Mouse (Mus musculus): ENCODE measurements at regions not wholly inside any gene's neighbourhood (a gene's known extent, or its start where the extent isn't known, plus 50 kb on each side); places are given as distances from the start of the nearest gene placed in this dataset.

GRCm38 (mm10) chr4:31724400-31724799 is 239.5 kb upstream of the Map3k7 start:
- no peak for DNase-seq

GRCm38 (mm10) chr4:31727498-31728148 is 236.3 kb upstream of the Map3k7 start:
- no peak for DNase-seq

GRCm38 (mm10) chr4:31728149-31728516 is 235.8 kb upstream of the Map3k7 start:
- DNase-seq: no peak

- no peak for DNase-seq
Observed at GRCm38 (mm10) chr4:31743776-31744175, 220.1 kb upstream of the Map3k7 start.

- no peak for DNase-seq
Observed at GRCm38 (mm10) chr4:31744431-31744830, 219.5 kb upstream of the Map3k7 start.

GRCm38 (mm10) chr4:31753677-31754312 is 210.1 kb upstream of the Map3k7 start:
- no peak for DNase-seq

GRCm38 (mm10) chr4:31757126-31757525 is 206.8 kb upstream of the Map3k7 start:
- DNase-seq: no peak

GRCm38 (mm10) chr4:31760116-31760515 is 203.8 kb upstream of the Map3k7 start:
- no peak for DNase-seq

GRCm38 (mm10) chr4:31762199-31762598 is 201.7 kb upstream of the Map3k7 start:
- no peak for DNase-seq

GRCm38 (mm10) chr4:31768026-31768626 is 195.8 kb upstream of the Map3k7 start:
- no peak for DNase-seq

- no peak for DNase-seq
Observed at GRCm38 (mm10) chr4:31769325-31769724, 194.6 kb upstream of the Map3k7 start.

- DNase-seq: no peak
Observed at GRCm38 (mm10) chr4:31786284-31786683, 177.6 kb upstream of the Map3k7 start.

- DNase-seq: no peak
Observed at GRCm38 (mm10) chr4:31817574-31818240, 146.2 kb upstream of the Map3k7 start.

GRCm38 (mm10) chr4:31819521-31820259 is 144.2 kb upstream of the Map3k7 start:
- DNase-seq: no peak

GRCm38 (mm10) chr4:31823574-31824348 is 140.1 kb upstream of the Map3k7 start:
- no peak for DNase-seq

GRCm38 (mm10) chr4:31824518-31825437 is 139.1 kb upstream of the Map3k7 start:
- peak; percentile 40 for DNase-seq

- no peak for DNase-seq
Observed at GRCm38 (mm10) chr4:31825438-31825830, 138.5 kb upstream of the Map3k7 start.

- DNase-seq: no peak
Observed at GRCm38 (mm10) chr4:31826661-31827060, 137.2 kb upstream of the Map3k7 start.

GRCm38 (mm10) chr4:31827266-31827665 is 136.6 kb upstream of the Map3k7 start:
- DNase-seq: no peak

GRCm38 (mm10) chr4:31830241-31830640 is 133.7 kb upstream of the Map3k7 start:
- DNase-seq: no peak

- DNase-seq: no peak
Observed at GRCm38 (mm10) chr4:31831469-31831868, 132.4 kb upstream of the Map3k7 start.

Measured in right cerebral cortex, postnatal 4 days (tissue).